Mouse (Mus musculus) intestine, embryonic 14.5 days (tissue): ENCODE results near the gene Ccer2. TPM values are rescaled to one million over a fixed set of nuclear protein-coding genes. Genes with fewer than 3 reads are reported as not detected.

Experiments used
- ATAC-seq: fragments of 200-750 bp; cut with Nextera tagmentation; replicated peaks from 2 replicates; pipeline ENCODE4 v1.8.0; 2017; ENCODE audit warnings: low read depth, moderate number of reproducible peaks, moderate TSS enrichment, moderate library complexity; ENCODE audit not compliant: low FRiP score, low TSS enrichment
- DNase-seq: peaks from one replicate; pipeline ENCODE4 v3.0.0-alpha.2; 2018; ENCODE audit warnings: low spot score
- H3K27ac ChIP-seq: fragments of 300-500 bp; sonication (generic); 2 replicates; pipeline ENCODE4 v1.5.1; 2014; ENCODE audit warnings: low read depth, mild to moderate bottlenecking, control low read depth
- H3K27me3 ChIP-seq: fragments of 300-500 bp; sonication (generic); replicated peaks from 2 replicates; pipeline ENCODE4 v1.6.1; 2014; ENCODE audit warnings: low read length, control low read depth; ENCODE audit not compliant: control insufficient read depth, insufficient read depth
- H3K36me3 ChIP-seq: fragments of 300-500 bp; sonication (generic); 2 replicates; pipeline ENCODE4 v1.6.1; 2014; ENCODE audit warnings: low read length, control low read depth; ENCODE audit not compliant: control insufficient read depth, insufficient read depth
- H3K4me1 ChIP-seq: fragments of 300-500 bp; sonication (generic); replicated peaks from 2 replicates; pipeline ENCODE4 v1.6.1; 2014; ENCODE audit warnings: low read length, control low read depth, mixed read lengths; ENCODE audit not compliant: control insufficient read depth, insufficient read depth
- H3K4me2 ChIP-seq: fragments of 300-500 bp; sonication (generic); 2 replicates; pipeline ENCODE4 v1.6.1; 2014; ENCODE audit warnings: low read length
- H3K4me3 ChIP-seq: fragments of 300-500 bp; sonication (generic); 2 replicates; pipeline ENCODE4 v1.5.1; 2014; ENCODE audit warnings: low read depth, low read length, control low read depth, mixed read lengths
- H3K9ac ChIP-seq: fragments of 300-500 bp; sonication (generic); 2 replicates; pipeline ENCODE4 v1.6.1; 2014; ENCODE audit warnings: mild to moderate bottlenecking, low read length
- H3K9me3 ChIP-seq: fragments of 300-500 bp; sonication (generic); 2 replicates; pipeline ENCODE4 v1.6.1; 2016; ENCODE audit warnings: low read length, control low read depth; ENCODE audit not compliant: control insufficient read depth
- WGBS: fragments of 180-500 bp; shearing (Covaris S2); extraction: QIAGEN DNeasy Blood & Tissue Kit; methylation state at CpG from one replicate; pipeline ENCODE4 v1.1.7; 2014; 5-methylcytosine and 5-hydroxymethylcytosine counted together
- polyA plus RNA-seq: library from polyadenylated mRNA; unstranded; fragments of >200 nt; fragmentation: Nextera tagmentation; extraction: Ambion mirVana; gene quantifications from 2 replicates; pipeline ENCODE4 v1.2.1, GENCODE M21; 2014

Gene Ccer2
- polyA plus RNA-seq, 1 experiment from 2014 or later: not detected

DNA sequence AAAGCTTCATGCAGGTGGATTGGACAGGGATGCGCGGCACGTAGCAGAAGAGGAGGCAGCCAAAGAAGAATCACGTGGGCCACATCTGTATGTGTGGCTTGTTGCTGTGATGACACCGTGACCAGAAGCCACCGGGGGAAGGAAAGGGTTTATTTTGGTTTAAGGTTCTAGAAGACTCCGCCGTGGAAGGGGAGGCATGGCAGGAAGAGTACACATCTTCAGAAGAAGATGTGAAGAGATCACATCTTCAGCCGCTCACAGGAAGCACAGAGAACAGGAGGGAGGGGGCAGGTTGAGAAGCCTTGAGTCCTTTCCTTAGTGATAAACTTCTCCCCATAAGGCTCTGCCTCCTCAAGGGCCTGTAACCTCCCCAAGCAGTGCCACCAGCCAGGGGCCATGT is 44.0 kb downstream of the Ccer2 start:
- DNase-seq (no peak), ATAC-seq (no peak)
- Histone ChIP-seq H3K27ac (no peak overlapping the region), H3K36me3 (no peaks in the 10 kb centered on the region), H3K4me3 (no peak overlapping the region), H3K4me2 (no peak overlapping the region), H3K9ac (no peak overlapping the region), H3K27me3 (no peaks in the 10 kb centered on the region), H3K9me3 (no peaks in the 10 kb centered on the region), H3K4me1 (peaks cover 31% of the 10 kb centered on the region)
- 95% methylated on average over 9 of the region's 9 CpGs for WGBS

GRCm38 (mm10) chr7:28801451-28801850 is 45.5 kb downstream of the Ccer2 start:
- Histone ChIP-seq H3K4me1 (peaks cover 31% of the 10 kb centered on the region), H3K27ac (peak overlapping the region; percentile 90), H3K27me3 (no peaks in the 10 kb centered on the region), H3K4me3 (no peak overlapping the region), H3K4me2 (no peak overlapping the region), H3K36me3 (no peaks in the 10 kb centered on the region), H3K9me3 (no peaks in the 10 kb centered on the region), H3K9ac (no peak overlapping the region)
- DNase-seq (no peak), ATAC-seq (no peak)
- 49% methylated on average over 3 of the region's 3 CpGs for WGBS

- WGBS: 9% methylated on average over 10 of the region's 10 CpGs
- ATAC-seq (peak; percentile 59), DNase-seq (peak; percentile 82)
- Histone ChIP-seq H3K4me3 (no peak overlapping the region), H3K9ac (peak overlapping the region; percentile 5), H3K27ac (peak overlapping the region; percentile 90), H3K36me3 (no peaks in the 10 kb centered on the region), H3K4me1 (peaks cover 27% of the 10 kb centered on the region), H3K27me3 (no peaks in the 10 kb centered on the region), H3K4me2 (peak overlapping the region; percentile 23), H3K9me3 (no peaks in the 10 kb centered on the region)
Observed at GRCm38 (mm10) chr7:28801901-28802670, 46.1 kb downstream of the Ccer2 start.

GRCm38 (mm10) chr7:28802846-28803588 is 47.0 kb downstream of the Ccer2 start:
- H3K4me3 ChIP-seq: no peak overlapping the region
- DNase-seq (no peak), ATAC-seq (peak; percentile 51)
- H3K4me2 ChIP-seq: peak overlapping the region; percentile 23
- no peaks in the 10 kb centered on the region for H3K9me3 ChIP-seq
- H3K27me3 ChIP-seq: no peaks in the 10 kb centered on the region
- peak overlapping the region; percentile 16 for H3K9ac ChIP-seq
- H3K27ac ChIP-seq: peak overlapping the region; percentile 90
- 8% methylated on average over 10 of the region's 10 CpGs for whole genome bisulfite sequencing
- peaks cover 32% of the 10 kb centered on the region for H3K4me1 ChIP-seq
- H3K36me3 ChIP-seq: no peaks in the 10 kb centered on the region

- no peak overlapping the region for H3K4me3 ChIP-seq
- H3K4me2 ChIP-seq: peak overlapping the region; percentile 23; the same call in 1 of the 2 replicates
- ATAC-seq: 0 out of 2 replicates have a peak, but pooled peaks have one; percentile 12
- peak overlapping the region; percentile 90 for H3K27ac ChIP-seq
- H3K9me3 ChIP-seq: no peaks in the 10 kb centered on the region
- peaks cover 36% of the 10 kb centered on the region for H3K4me1 ChIP-seq
- no peaks in the 10 kb centered on the region for H3K27me3 ChIP-seq
- WGBS: 26% methylated on average over 4 of the region's 4 CpGs
- no peaks in the 10 kb centered on the region for H3K36me3 ChIP-seq
- no peak overlapping the region for H3K9ac ChIP-seq
- DNase-seq: no peak
Observed at GRCm38 (mm10) chr7:28803756-28804155, 47.8 kb downstream of the Ccer2 start.

GRCm38 (mm10) chr7:28806869-28807268 is 50.9 kb downstream of the Ccer2 start:
- Histone ChIP-seq H3K36me3 (peaks cover 1% of the 10 kb centered on the region), H3K27ac (no peak overlapping the region), H3K9me3 (no peaks in the 10 kb centered on the region), H3K9ac (no peak overlapping the region), H3K4me2 (no peak overlapping the region), H3K27me3 (no peaks in the 10 kb centered on the region), H3K4me3 (no peak overlapping the region), H3K4me1 (peaks cover 30% of the 10 kb centered on the region)
- 77% methylated on average over 4 of the region's 4 CpGs for WGBS
- ATAC-seq (no peak), DNase-seq (no peak)

- Histone ChIP-seq H3K27ac (peak overlapping the region; percentile 100), H3K4me2 (peak overlapping the region; percentile 66), H3K4me3 (peak overlapping the region; percentile 84), H3K4me1 (peaks cover 30% of the 10 kb centered on the region), H3K9me3 (no peaks in the 10 kb centered on the region), H3K27me3 (no peaks in the 10 kb centered on the region), H3K36me3 (peaks cover 10% of the 10 kb centered on the region), H3K9ac (peak overlapping the region; percentile 94)
- WGBS: 55% methylated on average over 6 of the region's 8 CpGs
- ATAC-seq (no peak), DNase-seq (no peak)
Observed at GRCm38 (mm10) chr7:28807641-28808220, 51.8 kb downstream of the Ccer2 start.

DNA sequence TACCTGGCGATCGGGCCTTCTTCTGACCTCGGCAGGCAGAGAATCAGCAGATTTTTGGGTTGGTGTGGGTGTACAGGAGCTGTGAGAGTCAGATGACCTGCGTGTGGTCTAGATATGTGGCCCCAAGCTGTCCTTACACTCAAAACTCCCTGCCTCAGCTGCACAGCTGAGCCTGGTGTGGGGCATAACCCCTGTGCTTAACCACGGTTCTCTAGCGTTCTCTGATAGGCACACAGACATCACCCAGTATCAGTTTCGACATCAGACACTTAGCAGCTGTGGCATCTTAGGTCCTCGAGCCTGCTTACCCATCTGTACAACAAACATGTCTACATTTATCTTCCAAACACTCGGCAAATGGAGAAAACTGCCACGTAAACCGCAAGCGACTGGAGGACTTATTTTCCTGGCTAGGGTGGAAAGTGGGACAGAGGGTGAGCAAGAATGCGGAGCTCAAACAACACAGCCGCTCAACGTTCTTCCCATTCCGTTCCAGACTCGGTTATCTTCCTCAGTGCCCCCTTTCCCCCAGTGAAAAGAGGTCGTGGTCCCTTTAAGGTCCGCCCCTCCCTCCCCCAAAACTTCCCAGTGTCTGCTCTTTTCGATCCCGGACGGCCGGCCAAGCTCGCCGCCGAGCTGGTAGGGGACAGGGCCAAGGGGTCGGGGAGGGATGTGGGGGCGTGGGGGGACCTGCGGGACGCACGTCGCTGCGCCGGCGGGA is 52.4 kb downstream of the Ccer2 start, which contains the start of gene Hnrnpl:
Gene Hnrnpl, plus strand, starts transcription at position 321 of the 721 bp plus-strand sequence.
- peak within 1 kb of the TSS; percentile 66 for H3K4me2 ChIP-seq
- peak within 1 kb of the TSS; percentile 94 for H3K9ac ChIP-seq
- H3K27me3 ChIP-seq: no peaks in the 10 kb centered on the region
- H3K36me3 ChIP-seq: peaks cover 16% of the 10 kb centered on the region
- peak within 1 kb of the TSS; percentile 84 for H3K4me3 ChIP-seq
- no peaks in the 10 kb centered on the region for H3K9me3 ChIP-seq
- DNase-seq (no peak), ATAC-seq (peak; percentile 2)
- peaks cover 28% of the 10 kb centered on the region for H3K4me1 ChIP-seq
- 2% methylated on average over 35 of the region's 35 CpGs for WGBS
- H3K27ac ChIP-seq: peak within 1 kb of the TSS; percentile 100
